Mouse (Mus musculus) limb, embryonic 13.5 days (tissue): Measurements from ENCODE around the gene Rbfox3. TPM values are rescaled to one million over a fixed set of nuclear protein-coding genes. Genes with fewer than 3 reads are reported as not detected.

Experiments
- ATAC-seq: fragments of 200-750 bp; cut with Nextera tagmentation; 2 replicates; pipeline ENCODE4 v1.8.0; 2017; ENCODE audit warnings: low read depth, moderate number of reproducible peaks, moderate TSS enrichment; ENCODE audit not compliant: low FRiP score
- H3K27ac ChIP-seq: fragments of 300-500 bp; sonication (generic); 2 replicates; pipeline ENCODE4 v1.5.1; 2015; ENCODE audit warnings: inconsistent platforms, mild to moderate bottlenecking, moderate library complexity
- H3K27me3 ChIP-seq: fragments of 300-500 bp; sonication (generic); 2 replicates; pipeline ENCODE4 v1.6.1; 2015; ENCODE audit warnings: mild to moderate bottlenecking, inconsistent platforms
- H3K36me3 ChIP-seq: fragments of 300-500 bp; sonication (generic); 2 replicates; pipeline ENCODE4 v1.6.1; 2015; ENCODE audit warnings: inconsistent platforms, mild to moderate bottlenecking, moderate library complexity
- H3K4me1 ChIP-seq: fragments of 300-500 bp; sonication (generic); 2 replicates; pipeline ENCODE4 v1.6.1; 2015; ENCODE audit warnings: inconsistent platforms
- H3K4me2 ChIP-seq: fragments of 300-500 bp; sonication (generic); replicated peaks from 2 replicates; pipeline ENCODE4 v1.6.1; 2015; ENCODE audit warnings: inconsistent platforms, mild to moderate bottlenecking, moderate library complexity
- H3K4me3 ChIP-seq: fragments of 300-500 bp; sonication (generic); 2 replicates; pipeline ENCODE4 v1.5.1; 2015; ENCODE audit warnings: moderate library complexity, mild to moderate bottlenecking, inconsistent platforms
- H3K9ac ChIP-seq: fragments of 300-500 bp; sonication (generic); 2 replicates; pipeline ENCODE4 v1.6.1; 2015; ENCODE audit warnings: mild to moderate bottlenecking, inconsistent platforms
- H3K9me3 ChIP-seq: fragments of 300-500 bp; sonication (generic); 2 replicates; pipeline ENCODE4 v1.6.1; 2016; ENCODE audit warnings: inconsistent platforms
- WGBS: fragments of 180-500 bp; shearing (Covaris S2); methylation state at CpG from one replicate; pipeline ENCODE4 v1.1.7; 2015; 5-methylcytosine and 5-hydroxymethylcytosine counted together
- polyA plus RNA-seq: library from polyadenylated mRNA; unstranded; fragments of >200 nt; fragmentation: Nextera tagmentation; extraction: Ambion mirVana; gene quantifications from 2 replicates; pipeline ENCODE4 v1.2.1, GENCODE M21; 2015

Gene Rbfox3
- polyA plus RNA-seq, 1 experiment from 2014 or later: 0.93 TPM

GRCm38 (mm10) chr11:118476396-118477373 lies 434.7 kb downstream of the Rbfox3 start, which contains the start of gene Engase:
TSS of gene Engase (plus strand) at chr11:118476829.
- Histone ChIP-seq H3K4me1 (peaks cover 20% of the 10 kb centered on the region), H3K4me2 (peak within 1 kb of the TSS; percentile 91), H3K9ac (peak within 1 kb of the TSS; percentile 82), H3K36me3 (0 out of 2 replicates have a peak, but pooled peaks cover 10% of the 10 kb centered on the region), H3K9me3 (no peaks in the 10 kb centered on the region), H3K27me3 (0 out of 2 replicates have a peak, but pooled peaks cover 3% of the 10 kb centered on the region), H3K27ac (no peak within 1 kb of the TSS), H3K4me3 (peak within 1 kb of the TSS; percentile 75)
- WGBS: under 1% methylated on average over 57 of the region's 57 CpGs
- peak; percentile 100 for ATAC-seq

- Histone ChIP-seq H3K27ac (no peak overlapping the region), H3K36me3 (0 out of 2 replicates have a peak, but pooled peaks cover 4% of the 10 kb centered on the region), H3K4me3 (no peak overlapping the region), H3K4me1 (peaks cover 25% of the 10 kb centered on the region), H3K9ac (no peak overlapping the region), H3K4me2 (no peak overlapping the region), H3K9me3 (no peaks in the 10 kb centered on the region), H3K27me3 (0 out of 2 replicates have a peak, but pooled peaks cover 3% of the 10 kb centered on the region)
- no peak for ATAC-seq
- WGBS: 47% methylated on average over 7 of the region's 7 CpGs
Observed at GRCm38 (mm10) chr11:118475496-118476083, 435.8 kb downstream of the Rbfox3 start.

GRCm38 (mm10) chr11:118473842-118474500 lies 437.4 kb downstream of the Rbfox3 start:
- no peak overlapping the region for H3K9ac ChIP-seq
- H3K27ac ChIP-seq: no peak overlapping the region
- peaks cover 37% of the 10 kb centered on the region for H3K4me1 ChIP-seq
- H3K36me3 ChIP-seq: no peaks in the 10 kb centered on the region
- 74% methylated on average over 6 of the region's 6 CpGs for WGBS
- ATAC-seq: no peak
- no peaks in the 10 kb centered on the region for H3K9me3 ChIP-seq
- H3K27me3 ChIP-seq: 0 out of 2 replicates have a peak, but pooled peaks cover 3% of the 10 kb centered on the region
- no peak overlapping the region for H3K4me2 ChIP-seq
- no peak overlapping the region for H3K4me3 ChIP-seq

GRCm38 (mm10) chr11:118473161-118473560 lies 438.2 kb downstream of the Rbfox3 start:
- no peaks in the 10 kb centered on the region for H3K36me3 ChIP-seq
- no peak overlapping the region for H3K4me3 ChIP-seq
- H3K27ac ChIP-seq: no peak overlapping the region
- no peak overlapping the region for H3K9ac ChIP-seq
- no peaks in the 10 kb centered on the region for H3K9me3 ChIP-seq
- peaks cover 37% of the 10 kb centered on the region for H3K4me1 ChIP-seq
- WGBS: 54% methylated on average over 1 of the region's 1 CpGs
- no peak overlapping the region for H3K4me2 ChIP-seq
- H3K27me3 ChIP-seq: 0 out of 2 replicates have a peak, but pooled peaks cover 3% of the 10 kb centered on the region
- ATAC-seq: no peak

- Histone ChIP-seq H3K36me3 (no peaks in the 10 kb centered on the region), H3K27me3 (no peaks in the 10 kb centered on the region), H3K4me2 (no peak overlapping the region), H3K9me3 (no peaks in the 10 kb centered on the region), H3K4me1 (peaks cover 26% of the 10 kb centered on the region), H3K9ac (no peak overlapping the region), H3K4me3 (no peak overlapping the region), H3K27ac (no peak overlapping the region)
- ATAC-seq: no peak
- 80% methylated on average over 13 of the region's 13 CpGs for WGBS
Observed at GRCm38 (mm10) chr11:118471676-118472075, 439.7 kb downstream of the Rbfox3 start.

GRCm38 (mm10) chr11:118470234-118470966 lies 441.0 kb downstream of the Rbfox3 start:
- no peak; the same call in 1 of the 2 replicates for ATAC-seq
- Histone ChIP-seq H3K9me3 (no peaks in the 10 kb centered on the region), H3K27me3 (no peaks in the 10 kb centered on the region), H3K4me1 (peaks cover 19% of the 10 kb centered on the region), H3K27ac (no peak overlapping the region), H3K36me3 (no peaks in the 10 kb centered on the region), H3K4me3 (no peak overlapping the region), H3K4me2 (no peak overlapping the region), H3K9ac (no peak overlapping the region)
- WGBS: 22% methylated on average over 12 of the region's 12 CpGs

GRCm38 (mm10) chr11:118469509-118470160 lies 441.8 kb downstream of the Rbfox3 start:
- H3K36me3 ChIP-seq: no peaks in the 10 kb centered on the region
- no peak overlapping the region for H3K9ac ChIP-seq
- H3K9me3 ChIP-seq: no peaks in the 10 kb centered on the region
- H3K4me3 ChIP-seq: no peak overlapping the region
- H3K4me1 ChIP-seq: peaks cover 18% of the 10 kb centered on the region
- no peak overlapping the region for H3K27ac ChIP-seq
- 77% methylated on average over 10 of the region's 10 CpGs for WGBS
- H3K4me2 ChIP-seq: no peak overlapping the region
- ATAC-seq: no peak
- H3K27me3 ChIP-seq: no peaks in the 10 kb centered on the region

- no peaks in the 10 kb centered on the region for H3K27me3 ChIP-seq
- H3K4me2 ChIP-seq: no peak overlapping the region
- no peak overlapping the region for H3K4me3 ChIP-seq
- peaks cover 18% of the 10 kb centered on the region for H3K4me1 ChIP-seq
- WGBS: 75% methylated on average over 11 of the region's 11 CpGs
- H3K9me3 ChIP-seq: no peaks in the 10 kb centered on the region
- no peaks in the 10 kb centered on the region for H3K36me3 ChIP-seq
- ATAC-seq: no peak
- no peak overlapping the region for H3K9ac ChIP-seq
- no peak overlapping the region for H3K27ac ChIP-seq
Observed at GRCm38 (mm10) chr11:118467441-118468035, 443.9 kb downstream of the Rbfox3 start.

GRCm38 (mm10) chr11:118460280-118460679 lies 451.1 kb downstream of the Rbfox3 start:
- no peak for ATAC-seq
- H3K4me1 ChIP-seq: peaks cover 7% of the 10 kb centered on the region
- WGBS: 67% methylated on average over 6 of the region's 6 CpGs

GRCm38 (mm10) chr11:118459536-118459935 lies 451.9 kb downstream of the Rbfox3 start:
- H3K4me2 ChIP-seq: no peak overlapping the region
- H3K4me3 ChIP-seq: no peak overlapping the region
- no peaks in the 10 kb centered on the region for H3K27me3 ChIP-seq
- H3K27ac ChIP-seq: no peak overlapping the region
- 74% methylated on average over 4 of the region's 4 CpGs for WGBS
- H3K9ac ChIP-seq: no peak overlapping the region
- no peaks in the 10 kb centered on the region for H3K36me3 ChIP-seq
- H3K9me3 ChIP-seq: 0 out of 2 replicates have a peak, but pooled peaks cover 3% of the 10 kb centered on the region
- ATAC-seq: no peak
- peaks cover 7% of the 10 kb centered on the region for H3K4me1 ChIP-seq

More at GRCm38 (mm10) chr11:118460280-118460679, 451.1 kb downstream of the Rbfox3 start:
- H3K27me3 ChIP-seq: no peaks in the 10 kb centered on the region
- H3K4me2 ChIP-seq: no peak overlapping the region
- 0 out of 2 replicates have a peak, but pooled peaks cover 3% of the 10 kb centered on the region for H3K9me3 ChIP-seq
- H3K9ac ChIP-seq: no peak overlapping the region
- no peaks in the 10 kb centered on the region for H3K36me3 ChIP-seq
- H3K27ac ChIP-seq: no peak overlapping the region
- H3K4me3 ChIP-seq: no peak overlapping the region
